Mouse (Mus musculus): ENCODE measurements around the gene Ikbip.

Gene Ikbip

GRCm38 (mm10) chr10:91082550-91083392, at the start of gene Ikbip, which contains the start of gene Apaf1:
Gene Ikbip, plus strand, starts transcription at chr10:91082940.
Gene Apaf1, minus strand, starts transcription at chr10:91082770.
- peak; percentile 99 to 100 for DNase-seq (ENCODE audit: low spot score in 2 of 2)

- DNase-seq (ENCODE audit: low spot score in 2 of 2): peak; percentile 81
Measured at GRCm38 (mm10) chr10:91033942-91034341, 48.8 kb upstream of the Ikbip start.

GRCm38 (mm10) chr10:91049696-91050095, 33.0 kb upstream of the Ikbip start:
- no peak for DNase-seq (ENCODE audit: low spot score in 2 of 2)

GRCm38 (mm10) chr10:91051156-91051555, 31.6 kb upstream of the Ikbip start:
- DNase-seq (ENCODE audit: low spot score in 2 of 2): no peak

- DNase-seq (ENCODE audit: low spot score in 2 of 2): no peak
Measured at GRCm38 (mm10) chr10:91052734-91053133, 30.0 kb upstream of the Ikbip start.

GRCm38 (mm10) chr10:91060742-91061141, 22.0 kb upstream of the Ikbip start:
- DNase-seq (ENCODE audit: low spot score in 2 of 2): no peak

GRCm38 (mm10) chr10:91062355-91062754, 20.4 kb upstream of the Ikbip start:
- no peak for DNase-seq (ENCODE audit: low spot score in 2 of 2)

- DNase-seq (ENCODE audit: low spot score in 2 of 2): no peak
Measured at GRCm38 (mm10) chr10:91071768-91072167, 11.0 kb upstream of the Ikbip start.

- DNase-seq (ENCODE audit: low spot score in 2 of 2): no peak
Measured at GRCm38 (mm10) chr10:91073345-91073744, 9.4 kb upstream of the Ikbip start.

- no peak for DNase-seq (ENCODE audit: low spot score in 2 of 2)
Measured at GRCm38 (mm10) chr10:91076667-91077066, 6.1 kb upstream of the Ikbip start.

- DNase-seq (ENCODE audit: low spot score in 2 of 2): no peak
Measured at GRCm38 (mm10) chr10:91080540-91080939, 2.2 kb upstream of the Ikbip start.

- peak in 1 of 2 experiments; percentile 17 for DNase-seq (ENCODE audit: low spot score in 2 of 2)
Measured at GRCm38 (mm10) chr10:91081959-91082507, 707 bp upstream of the Ikbip start.

- no peak for DNase-seq (ENCODE audit: low spot score in 2 of 2)
Measured at GRCm38 (mm10) chr10:91083393-91083927, 720 bp downstream of the Ikbip start.

- no peak for DNase-seq (ENCODE audit: low spot score in 2 of 2)
Measured at GRCm38 (mm10) chr10:91092812-91093211, 10.1 kb downstream of the Ikbip start.

GRCm38 (mm10) chr10:91094251-91095104, 11.7 kb downstream of the Ikbip start:
- no peak for DNase-seq (ENCODE audit: low spot score in 2 of 2)

- no peak for DNase-seq (ENCODE audit: low spot score in 2 of 2)
Measured at GRCm38 (mm10) chr10:91098056-91098455, 15.3 kb downstream of the Ikbip start.

GRCm38 (mm10) chr10:91100101-91100500, 17.4 kb downstream of the Ikbip start:
- no peak for DNase-seq (ENCODE audit: low spot score in 2 of 2)

- DNase-seq (ENCODE audit: low spot score in 2 of 2): no peak
Measured at GRCm38 (mm10) chr10:91101936-91102335, 19.2 kb downstream of the Ikbip start.

- DNase-seq (ENCODE audit: low spot score in 2 of 2): no peak
Measured at GRCm38 (mm10) chr10:91102799-91103590, 20.3 kb downstream of the Ikbip start.

GRCm38 (mm10) chr10:91105981-91106380, 23.2 kb downstream of the Ikbip start:
- no peak for DNase-seq (ENCODE audit: low spot score in 2 of 2)

- DNase-seq (ENCODE audit: low spot score in 2 of 2): no peak
Measured at GRCm38 (mm10) chr10:91109841-91110240, 27.1 kb downstream of the Ikbip start.
